Mouse (Mus musculus) A20 (cell line): ENCODE data around the gene Mrpl21.
A peak's percentile ranks its signal among the peaks of the same experiment; 100 is the strongest.

Experiments
- DNase-seq: peaks from one replicate; pipeline ENCODE4 v3.0.0-alpha.2; 2011; ENCODE audit warnings: low read depth, low spot score

Mrpl21 gene

DNA sequence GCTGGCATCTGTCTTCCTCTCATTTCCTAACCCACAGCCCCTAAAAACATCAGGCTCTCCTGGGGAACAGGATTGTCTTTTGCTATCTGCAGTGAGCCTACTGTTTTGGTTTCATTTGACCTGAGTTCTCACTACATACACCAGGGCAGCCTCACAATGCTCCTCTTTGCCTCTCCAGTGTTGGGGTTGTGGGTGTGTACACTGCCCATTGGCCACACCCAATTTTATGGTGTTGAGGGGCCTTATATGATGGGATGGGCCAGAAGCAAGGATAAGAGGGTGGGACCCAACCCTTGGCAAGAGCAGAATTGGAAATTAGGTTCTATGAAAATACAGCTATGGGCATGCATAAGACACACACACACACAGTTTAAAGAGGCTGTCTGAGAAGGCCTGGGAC, 14.3 kb downstream of the Mrpl21 start:
- DNase-seq: no peak

DNA sequence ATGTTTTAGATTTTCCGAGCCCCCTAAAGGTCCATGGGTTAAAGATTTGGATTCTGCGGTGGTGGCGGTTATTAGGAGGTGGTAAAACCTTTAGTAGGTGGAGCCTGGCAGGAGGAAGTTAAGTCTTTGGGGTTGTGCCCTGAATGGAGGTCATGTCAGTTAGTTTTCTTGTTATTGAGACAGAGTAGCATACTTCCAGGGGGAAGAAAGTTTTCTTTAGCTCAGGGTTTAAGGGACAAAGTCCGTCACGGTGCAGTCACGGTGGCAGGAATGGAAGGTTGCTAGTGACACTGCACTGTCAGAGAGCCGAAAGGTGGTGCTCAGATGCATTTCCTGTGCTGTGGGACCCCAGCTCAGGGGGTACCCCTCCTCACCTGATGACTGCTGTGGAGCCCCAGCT, 15.1 kb downstream of the Mrpl21 start:
- DNase-seq: peak; percentile 12

DNA sequence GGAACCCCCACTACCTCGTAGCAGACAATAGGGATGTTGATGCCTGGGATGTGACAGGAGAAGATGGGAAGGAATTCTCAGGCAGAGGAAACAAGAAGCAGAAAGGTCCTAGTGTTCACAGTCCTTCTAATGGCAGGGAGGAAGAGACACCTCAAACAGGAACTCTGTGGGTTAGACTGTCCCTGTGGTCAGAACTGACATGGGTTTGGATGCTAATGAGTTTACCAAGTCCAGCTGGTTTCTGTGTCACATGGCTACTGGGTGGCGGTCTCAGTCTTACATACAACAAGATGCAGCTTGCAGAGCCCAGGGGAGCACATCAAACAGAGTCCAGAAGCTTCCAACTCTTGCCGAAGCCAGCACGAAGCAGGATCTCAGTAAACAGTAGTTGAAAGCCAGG, 21.3 kb downstream of the Mrpl21 start:
- no peak for DNase-seq

DNA sequence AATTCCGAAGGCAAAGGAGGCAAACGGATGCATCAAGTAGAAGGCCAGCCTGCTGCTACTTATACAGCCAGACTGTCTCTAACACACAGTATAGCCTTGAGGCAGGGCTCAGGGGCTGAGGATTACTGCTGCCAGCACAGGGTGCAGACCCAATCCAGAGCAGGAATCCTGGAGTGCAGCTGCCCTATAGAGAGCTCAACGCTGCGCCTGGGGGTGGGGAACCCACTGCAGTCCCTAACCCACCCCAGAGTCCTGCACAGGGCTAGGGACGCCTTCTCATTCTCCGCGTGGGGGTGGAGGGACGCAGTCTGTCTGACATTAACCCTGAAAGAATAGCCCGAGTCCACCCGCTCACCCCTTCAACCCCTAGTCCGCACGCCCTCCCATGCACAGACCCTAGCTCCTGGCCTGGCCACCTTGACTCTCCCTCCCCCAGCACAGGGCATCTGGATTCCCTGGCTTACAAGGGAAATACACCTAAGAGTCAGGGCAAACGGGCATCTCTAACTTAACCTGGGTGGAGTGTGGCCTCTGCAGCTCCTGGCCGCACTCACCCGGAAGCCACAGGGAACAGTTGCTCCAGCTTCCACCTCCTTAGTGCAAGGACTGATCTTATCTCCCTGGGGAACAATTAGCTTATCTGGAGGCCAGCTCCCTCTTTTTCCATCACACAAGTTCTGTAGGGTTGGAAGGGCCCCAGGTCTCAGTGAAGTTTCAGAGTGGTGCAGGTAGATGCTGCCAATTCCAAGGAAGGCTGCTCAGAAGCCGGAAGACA, 24.7 kb downstream of the Mrpl21 start:
- DNase-seq: no peak

DNA sequence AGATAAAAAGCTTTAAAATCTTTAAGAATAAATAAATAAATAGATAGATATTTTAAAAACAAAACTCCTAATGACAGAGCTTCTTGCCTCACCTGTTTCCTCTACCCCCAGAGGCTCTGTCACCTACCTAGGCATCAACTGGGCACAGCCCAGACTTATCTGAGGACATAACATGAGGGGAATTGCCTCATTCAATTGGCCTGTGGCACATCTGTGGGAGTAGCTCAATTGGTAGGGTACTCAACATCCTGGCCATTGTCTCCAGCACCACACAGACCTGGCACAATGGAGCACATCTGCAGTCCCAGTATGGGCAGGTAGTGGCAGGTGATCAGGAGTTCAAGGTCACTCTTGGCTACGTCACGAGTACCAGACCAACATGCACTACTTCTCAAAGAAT, 36.6 kb downstream of the Mrpl21 start:
- no peak for DNase-seq

DNA sequence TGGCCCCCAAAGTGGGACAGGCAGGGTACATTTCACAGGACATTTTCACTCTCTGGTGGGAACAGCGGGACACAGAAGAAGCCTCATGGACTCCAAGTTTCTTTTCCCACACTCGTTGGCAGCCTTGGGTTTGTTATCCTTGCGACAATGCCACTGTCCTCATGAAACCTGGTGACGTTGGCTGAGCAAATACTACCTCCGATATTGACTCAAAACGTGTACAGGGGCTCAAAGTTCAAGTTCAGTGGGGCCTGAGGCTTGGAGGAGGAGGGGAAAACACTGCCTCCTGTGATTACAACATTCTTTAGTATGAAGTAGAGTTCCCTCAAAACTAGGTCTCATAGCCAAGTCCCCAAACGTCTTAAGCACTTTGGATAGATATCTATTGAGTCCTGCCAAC, 37.4 kb downstream of the Mrpl21 start:
- DNase-seq: no peak

DNA sequence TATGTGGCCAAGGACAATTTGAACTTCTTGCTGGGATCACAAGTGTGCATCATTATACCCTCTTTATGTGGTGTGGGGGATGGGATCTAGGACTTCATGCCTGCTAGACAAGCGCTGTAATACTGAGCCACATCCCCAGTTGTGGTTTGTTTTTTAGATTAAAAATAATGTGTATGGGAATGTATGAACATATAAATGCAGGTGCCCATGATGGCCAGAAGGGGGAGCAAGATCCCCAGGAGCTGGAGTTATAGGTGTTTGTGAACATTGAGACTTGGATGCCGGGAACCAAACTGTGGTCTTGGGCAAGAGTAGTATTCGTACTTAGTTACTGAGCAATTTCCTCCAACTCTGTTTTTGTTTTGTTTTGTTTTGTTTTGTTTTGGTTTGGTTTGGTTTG, 38.1 kb downstream of the Mrpl21 start:
- DNase-seq: peak; percentile 68

GRCm38 (mm10) chr19:3321617-3322016, 38.9 kb downstream of the Mrpl21 start:
- peak; percentile 70 for DNase-seq

DNA sequence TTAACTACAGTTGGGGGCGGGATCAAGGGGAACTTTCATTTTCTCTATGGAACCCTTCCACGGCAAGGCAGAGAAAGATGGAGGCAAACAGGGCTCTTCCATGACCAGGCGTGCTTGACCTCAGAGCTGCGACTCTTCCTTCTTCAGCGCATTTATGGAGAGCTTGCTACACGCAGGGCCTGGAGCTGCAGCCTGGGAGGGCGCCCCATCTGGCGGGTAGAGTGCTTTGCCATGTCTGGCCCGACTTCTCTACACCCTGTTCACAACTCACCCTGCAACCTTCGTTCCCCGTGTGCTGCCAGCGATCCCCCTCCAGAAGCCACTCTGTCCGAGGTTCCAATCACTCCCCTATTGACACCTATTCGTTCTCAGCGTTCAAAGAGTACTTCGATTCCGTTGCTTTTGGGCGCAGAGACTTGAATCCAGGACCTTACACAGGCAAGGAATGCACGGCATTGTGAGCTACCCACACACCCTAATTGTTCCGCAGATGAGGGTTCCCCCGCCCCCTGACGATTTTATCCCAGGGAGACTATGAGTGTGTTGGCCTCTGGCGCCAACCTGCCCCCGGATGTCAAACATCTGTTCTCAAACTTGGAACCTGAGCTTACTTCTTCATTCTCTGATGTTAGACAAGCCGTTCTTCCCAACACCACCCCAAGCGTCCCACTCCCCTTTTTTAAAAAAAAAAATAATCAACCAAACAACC, 39.7 kb downstream of the Mrpl21 start, which contains the start of gene Cpt1a:
Cpt1a (plus strand) TSS at position 74 of the 709 bp plus-strand sequence.
- DNase-seq: peak; percentile 89

- peak; percentile 90 for DNase-seq
Observed at GRCm38 (mm10) chr19:3323201-3323621, 40.5 kb downstream of the Mrpl21 start.

DNA sequence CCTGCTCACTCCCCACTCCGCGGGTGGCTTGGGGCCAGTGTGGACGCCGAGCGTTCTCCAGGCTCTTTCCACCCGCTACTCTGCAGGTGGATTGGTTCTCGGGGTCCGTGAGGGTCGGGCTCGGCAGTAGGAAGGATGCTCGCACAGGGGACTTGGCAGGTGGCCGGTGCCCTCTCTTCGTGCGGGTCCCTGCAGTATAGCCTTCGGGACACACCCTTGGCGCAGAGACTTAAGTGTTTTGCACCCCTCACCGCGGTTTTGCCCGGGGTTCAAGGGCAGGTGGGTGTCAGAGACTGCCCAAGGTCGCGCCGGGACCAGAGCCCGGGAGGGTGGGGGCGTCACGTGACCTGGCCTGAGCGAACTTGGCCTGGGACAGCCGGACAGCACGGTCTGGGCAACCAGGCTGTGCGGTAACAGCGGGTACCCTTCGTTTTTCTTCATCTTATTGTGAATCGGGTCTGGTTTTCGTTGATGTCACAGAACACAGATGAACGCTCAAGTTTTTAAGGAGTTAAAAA, 41.1 kb downstream of the Mrpl21 start:
- no peak for DNase-seq

DNA sequence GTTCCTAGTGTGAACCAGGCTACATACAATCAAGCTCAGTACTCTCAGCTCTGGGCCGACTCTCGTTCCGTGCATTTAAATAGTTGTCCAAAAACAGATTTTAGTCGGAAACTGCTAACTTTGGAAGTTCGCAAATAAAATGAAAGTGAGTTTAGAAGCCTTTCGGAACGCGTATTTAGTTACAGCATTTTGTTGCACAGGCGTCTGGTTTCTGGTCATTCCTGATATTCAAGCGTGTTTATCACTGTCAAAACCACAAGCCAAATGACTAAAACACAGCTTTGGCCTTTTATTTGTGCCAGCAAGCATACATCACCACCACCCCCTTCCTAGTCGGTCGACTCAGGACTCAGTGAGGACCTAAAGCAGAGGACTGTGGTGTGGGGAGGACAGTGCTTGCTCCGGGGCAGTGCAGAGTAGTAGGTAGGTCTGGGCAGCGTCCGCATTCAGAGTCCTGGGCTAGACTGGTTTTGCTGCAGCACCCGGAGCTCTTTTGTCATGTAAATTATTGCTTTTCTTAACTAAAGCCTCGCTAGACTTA, 41.6 kb downstream of the Mrpl21 start:
- DNase-seq: peak; percentile 64

DNA sequence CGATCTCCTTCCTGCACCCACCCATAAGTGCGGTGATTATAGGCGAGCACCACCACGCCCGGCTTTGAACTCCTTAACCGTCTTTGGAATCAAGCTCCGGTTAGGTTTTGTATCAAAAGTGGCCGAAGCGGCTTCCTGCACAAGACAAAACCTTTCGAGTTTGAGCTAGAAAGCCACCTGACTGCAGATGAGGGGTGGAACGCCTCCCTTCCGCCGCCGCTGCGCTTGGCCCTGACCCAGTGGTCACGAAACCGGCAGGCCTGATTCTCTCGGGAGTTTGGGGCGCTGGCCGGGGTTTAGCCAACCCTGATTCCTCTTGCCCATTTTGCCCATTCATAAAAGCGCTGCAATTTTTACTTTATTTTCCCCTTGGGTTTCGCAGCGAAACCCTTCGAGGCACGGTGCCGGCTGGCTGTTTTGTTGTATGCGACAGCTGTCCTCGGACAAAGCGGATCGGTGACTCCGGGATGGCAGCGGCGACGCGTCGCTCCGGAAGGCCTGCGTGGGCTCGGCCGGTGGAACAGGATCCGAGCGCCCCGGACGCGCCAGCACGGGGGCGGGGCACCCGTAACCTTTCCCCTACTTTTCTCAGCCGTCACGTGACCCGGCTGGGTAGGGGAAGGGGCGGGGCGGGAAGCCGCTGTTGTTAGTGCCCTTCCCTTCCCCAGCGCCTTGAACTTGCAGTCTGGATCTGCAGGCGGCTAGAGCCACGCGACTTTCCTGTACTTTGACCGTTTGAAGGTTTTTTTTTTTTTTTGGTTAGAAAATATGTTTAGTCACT, 42.4 kb downstream of the Mrpl21 start:
- peak; percentile 93 for DNase-seq

GRCm38 (mm10) chr19:3325771-3326478, 43.2 kb downstream of the Mrpl21 start:
- no peak for DNase-seq

- no peak for DNase-seq
Observed at GRCm38 (mm10) chr19:3326479-3327047, 43.9 kb downstream of the Mrpl21 start.

- no peak for DNase-seq
Observed at GRCm38 (mm10) chr19:3333247-3333646, 50.5 kb downstream of the Mrpl21 start.

DNA sequence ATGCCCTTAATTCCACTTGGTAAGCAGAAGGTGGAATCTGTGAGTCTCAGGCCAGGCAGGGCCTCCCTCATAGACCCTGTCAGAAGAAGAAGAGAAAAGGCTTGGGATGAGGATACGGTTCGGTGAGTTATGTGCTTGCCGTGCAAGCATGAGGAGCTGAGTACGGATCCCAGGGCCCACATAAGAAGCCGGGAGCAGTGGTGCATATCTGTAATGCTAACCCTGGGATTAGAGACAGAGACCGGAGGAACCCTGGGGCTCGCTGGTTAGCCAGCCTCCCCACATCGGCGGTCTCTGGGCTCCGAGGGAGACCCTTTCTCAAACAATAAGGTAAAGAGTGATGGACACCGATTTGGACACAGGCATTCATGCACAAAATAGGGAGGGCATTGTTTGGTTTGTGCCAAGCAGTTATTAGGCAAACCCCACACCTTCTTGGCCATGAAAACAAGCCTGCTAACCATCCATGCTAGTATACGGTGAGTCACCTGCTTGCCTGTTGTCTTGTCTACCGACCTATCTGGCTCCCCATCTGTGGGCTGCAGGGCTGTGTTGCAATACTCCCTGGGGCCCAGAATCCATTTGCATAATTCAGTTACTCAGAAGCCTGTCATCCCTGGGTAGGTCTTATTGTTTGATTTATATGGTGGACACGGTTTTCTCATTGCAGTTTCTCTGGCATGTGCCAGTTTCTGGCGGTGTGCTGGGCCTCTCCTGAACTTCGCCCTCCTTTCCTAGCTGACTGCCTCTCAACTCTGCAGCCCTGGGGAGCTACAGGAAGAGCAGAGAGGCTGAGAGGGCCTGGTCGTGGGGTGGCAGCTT, 51.2 kb downstream of the Mrpl21 start:
- peak; percentile 66 for DNase-seq

GRCm38 (mm10) chr19:3334550-3334949, 51.8 kb downstream of the Mrpl21 start:
- DNase-seq: no peak

- DNase-seq: no peak
Observed at GRCm38 (mm10) chr19:3335917-3336316, 53.2 kb downstream of the Mrpl21 start.
